Mouse (Mus musculus) forelimb bud, embryonic 11.5 days (tissue): ENCODE results near the gene Irf9.

ENCODE experiments used
- DNase-seq: peaks from one replicate; pipeline ENCODE4 v3.0.0-alpha.2; 2012; ENCODE audit warnings: low read depth, low spot score

The Irf9 gene

DNA sequence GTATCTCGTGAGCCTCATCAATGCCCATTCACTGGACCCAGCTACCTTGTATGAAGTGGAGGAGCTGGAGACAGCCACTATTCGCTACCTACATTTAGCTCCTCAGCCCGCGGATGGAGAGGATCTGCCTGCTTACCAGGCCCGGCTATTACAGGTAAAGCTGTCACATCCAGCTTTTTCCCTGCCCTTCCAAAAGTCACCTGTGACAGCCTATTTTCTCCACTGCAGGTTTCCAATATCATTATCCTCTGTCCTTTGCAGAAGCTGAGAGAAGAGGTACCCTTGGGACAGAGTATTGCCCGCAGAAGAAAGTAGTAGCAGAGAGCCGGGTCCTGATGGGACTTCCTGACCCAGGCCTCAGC, at the start of gene Irf9:
Gene Irf9 (plus strand): TSS at position 301 of the 362 bp plus-strand sequence.
- no peak for DNase-seq

GRCm38 (mm10) chr14:55554635-55555034, 48.7 kb upstream of the Irf9 start:
- no peak for DNase-seq

DNA sequence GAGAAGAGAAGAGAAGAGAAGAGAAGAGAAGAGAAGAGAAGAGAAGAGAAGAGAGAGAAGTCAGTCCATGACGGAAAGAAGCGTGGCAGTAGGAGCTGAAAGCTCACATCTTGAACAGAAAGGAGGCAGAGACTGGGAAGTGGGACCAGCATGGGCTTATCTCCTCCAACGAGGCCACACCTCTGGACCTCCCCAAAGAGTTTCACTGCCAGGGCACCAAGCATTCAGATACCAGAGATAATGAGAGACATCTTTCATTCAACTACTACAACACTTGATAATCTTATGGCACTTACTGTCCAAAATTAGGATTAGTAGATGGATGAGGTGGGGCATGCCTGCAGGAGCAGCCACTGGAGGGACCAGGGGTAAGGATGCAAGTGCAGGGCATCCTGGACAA, 47.6 kb upstream of the Irf9 start:
- DNase-seq: no peak

DNA sequence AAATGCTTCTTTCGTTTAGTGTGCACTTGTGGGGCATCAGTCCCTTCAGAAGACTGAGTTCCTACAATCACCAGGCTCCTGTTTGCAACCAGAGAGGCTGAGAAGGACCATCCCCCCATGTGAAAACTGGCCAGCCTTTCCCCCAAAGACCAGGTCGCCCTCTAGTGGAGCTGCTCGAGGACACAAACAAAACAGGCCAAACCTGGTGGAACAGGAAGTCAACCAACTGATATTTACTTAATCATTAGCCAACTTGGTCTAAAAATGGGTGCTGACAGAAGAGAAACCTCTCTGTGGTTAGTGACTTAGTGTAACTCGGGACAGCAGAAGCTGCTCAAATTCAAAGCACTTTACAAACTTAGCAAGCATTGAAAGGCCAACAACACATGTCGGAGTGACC, 46.4 kb upstream of the Irf9 start:
- DNase-seq: peak; percentile 67

GRCm38 (mm10) chr14:55557587-55557986, 45.8 kb upstream of the Irf9 start:
- no peak for DNase-seq

DNA sequence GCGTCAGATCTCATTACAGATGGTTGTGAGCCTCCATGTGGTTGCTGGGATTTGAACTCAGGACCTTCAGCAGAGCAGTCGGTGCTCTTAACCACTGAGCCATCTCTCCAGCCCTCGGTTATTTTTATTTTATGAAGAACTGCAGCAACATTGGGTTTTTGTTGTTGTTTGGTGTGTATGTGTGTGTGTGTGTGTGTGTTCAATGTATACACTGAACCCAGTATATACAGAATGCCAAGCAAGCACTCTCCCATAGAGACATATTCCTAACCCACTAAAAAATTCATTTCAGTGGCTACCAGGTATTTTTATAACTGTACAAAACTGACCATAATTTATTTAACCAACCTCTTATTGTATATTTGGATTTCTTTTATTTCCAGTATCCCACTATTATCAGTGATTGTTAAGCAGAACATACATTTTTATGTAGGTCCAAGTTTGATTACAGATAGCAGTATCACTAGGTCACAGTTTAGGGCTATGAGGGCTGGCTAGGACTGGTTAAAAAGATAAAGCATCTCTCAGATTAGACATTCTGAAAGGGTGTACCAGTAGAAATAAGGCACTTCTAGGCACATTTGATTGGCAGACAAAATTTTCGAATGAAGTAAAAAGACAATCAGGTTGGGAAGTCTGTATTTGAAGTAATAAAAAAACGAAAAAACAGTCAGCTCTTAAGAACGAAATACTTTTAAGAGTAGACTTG, 44.5 kb upstream of the Irf9 start:
- DNase-seq: no peak

- DNase-seq: peak; percentile 93
Measured at GRCm38 (mm10) chr14:55559799-55560201, 43.6 kb upstream of the Irf9 start, which contains the start of gene Dcaf11. TSS of gene Dcaf11 (plus strand) at chr14:55560006.

DNA sequence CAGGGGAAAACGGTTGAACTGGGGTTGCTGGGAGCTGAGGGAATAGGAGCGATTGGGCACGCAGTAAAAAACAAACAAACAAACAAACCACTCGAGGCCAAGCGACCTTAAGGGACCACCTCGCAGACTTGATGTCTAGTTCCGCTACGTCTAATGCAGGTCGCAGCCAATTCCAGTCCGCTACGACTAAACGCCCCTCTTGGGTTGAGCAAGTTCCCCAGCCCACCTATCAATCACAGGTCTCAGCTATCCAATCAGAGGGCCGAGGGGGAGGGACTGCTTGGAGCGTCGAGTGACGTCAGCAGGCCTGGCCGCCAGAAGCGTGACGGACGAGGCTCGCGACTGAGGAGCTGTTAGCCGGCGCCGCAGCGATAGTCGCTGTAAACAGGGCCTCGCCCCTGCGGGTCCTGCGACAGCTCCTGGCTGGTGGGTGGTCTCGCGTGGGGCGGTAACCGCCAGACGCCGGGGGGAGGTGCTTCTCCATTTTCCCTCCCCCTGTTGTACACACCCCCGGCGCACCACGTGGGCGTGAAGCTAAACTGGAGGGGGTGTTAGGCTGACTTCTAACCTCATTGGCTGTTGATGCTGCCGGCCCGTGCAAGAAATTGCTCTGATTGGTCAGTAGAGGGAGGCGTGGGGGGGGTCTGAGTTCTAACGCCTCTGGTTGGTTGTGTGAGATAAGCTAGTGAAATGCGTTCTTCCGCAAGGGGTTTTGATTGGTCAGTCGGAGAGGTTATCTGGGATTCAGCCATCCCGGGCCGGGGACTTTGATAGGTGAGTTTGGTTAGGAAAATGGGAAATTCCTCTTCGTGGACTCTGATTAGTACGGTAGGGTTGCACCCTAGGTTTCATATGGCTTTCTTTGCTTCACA, 42.9 kb upstream of the Irf9 start, which contains the start of gene A730061H03Rik:
Gene A730061H03Rik (minus strand): TSS at position 205 of the 872 bp plus-strand sequence.
- peak; percentile 99 for DNase-seq

GRCm38 (mm10) chr14:55561860-55562259, 41.5 kb upstream of the Irf9 start:
- DNase-seq: no peak

DNA sequence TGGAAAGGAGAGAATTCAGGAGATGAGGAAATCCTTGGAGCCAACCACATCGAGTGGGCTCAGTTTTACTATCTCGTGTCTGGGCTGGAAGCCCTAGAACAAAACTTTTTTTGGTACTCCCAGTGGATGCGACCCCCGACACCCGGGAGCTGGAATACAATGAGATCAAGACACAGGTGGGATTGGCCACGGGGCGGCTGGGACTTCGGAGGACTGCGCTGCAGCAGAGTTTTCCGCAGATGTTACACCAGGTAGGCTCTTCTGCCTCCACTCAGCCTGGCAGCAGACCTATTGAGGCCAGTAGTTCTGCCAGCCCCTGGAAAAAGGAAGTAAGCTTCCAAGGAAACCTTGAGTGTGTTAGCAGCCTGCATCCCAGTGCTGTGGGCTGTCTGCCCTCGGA, 40.1 kb upstream of the Irf9 start:
- no peak for DNase-seq

DNA sequence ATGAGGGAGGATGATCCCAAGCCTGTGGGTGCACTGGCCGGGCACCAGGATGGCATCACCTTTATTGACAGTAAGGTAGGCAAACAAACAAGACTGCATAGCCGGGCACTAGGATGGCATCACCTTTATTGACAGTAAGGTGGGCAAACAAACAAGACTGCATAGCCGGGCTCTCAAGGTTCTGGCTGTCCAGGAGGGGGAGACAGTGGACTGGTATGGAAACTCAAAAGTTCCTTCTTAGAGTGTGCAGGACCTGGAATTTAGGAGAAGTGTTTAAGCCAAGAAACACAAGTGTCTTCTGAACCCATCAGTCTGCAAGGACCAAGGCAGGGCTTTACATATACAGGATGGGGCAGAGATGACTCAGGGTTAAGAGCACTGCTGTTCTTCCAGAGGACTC, 37.6 kb upstream of the Irf9 start:
- no peak for DNase-seq

- DNase-seq: no peak
Measured at GRCm38 (mm10) chr14:55567496-55567895, 35.9 kb upstream of the Irf9 start.

DNA sequence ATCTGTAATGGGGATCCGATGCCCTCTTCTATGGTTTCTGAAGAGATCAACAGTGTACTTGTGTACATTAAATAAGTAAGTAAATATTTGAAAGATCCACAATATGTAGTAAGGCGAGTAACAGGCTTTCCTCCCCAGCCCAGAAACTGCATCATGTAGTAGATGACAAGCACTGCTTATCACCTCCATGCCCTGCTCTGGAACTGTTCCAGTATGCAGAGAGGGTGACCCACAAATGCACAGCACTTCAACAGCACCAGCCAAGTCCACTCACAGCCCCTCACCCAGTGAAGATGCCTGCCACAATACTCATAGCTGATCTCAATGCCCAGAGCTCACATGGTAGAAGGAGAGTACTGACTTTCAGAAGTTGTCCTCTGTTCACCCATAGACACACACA, 32.8 kb upstream of the Irf9 start:
- no peak for DNase-seq

- no peak for DNase-seq
Measured at GRCm38 (mm10) chr14:55571760-55572159, 31.6 kb upstream of the Irf9 start.

- DNase-seq: no peak
Measured at GRCm38 (mm10) chr14:55575302-55575701, 28.1 kb upstream of the Irf9 start, which contains the start of gene Fitm1. TSS of gene Fitm1 (plus strand) at chr14:55575617.

GRCm38 (mm10) chr14:55575711-55576110, 27.7 kb upstream of the Irf9 start:
- DNase-seq: no peak

DNA sequence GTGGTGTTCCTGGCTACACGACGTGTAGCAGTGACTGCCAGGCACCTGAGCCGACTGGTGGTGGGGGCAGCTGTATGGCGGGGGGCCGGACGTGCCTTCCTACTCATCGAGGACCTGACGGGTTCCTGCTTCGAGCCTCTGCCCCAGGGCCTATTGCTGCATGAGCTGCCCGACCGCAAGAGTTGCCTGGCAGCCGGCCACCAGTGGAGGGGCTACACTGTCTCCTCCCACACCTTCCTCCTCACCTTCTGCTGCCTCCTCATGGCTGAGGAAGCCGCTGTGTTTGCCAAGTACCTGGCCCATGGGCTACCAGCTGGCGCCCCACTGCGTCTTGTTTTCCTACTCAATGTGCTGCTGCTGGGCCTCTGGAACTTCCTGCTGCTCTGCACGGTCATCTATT, 27.0 kb upstream of the Irf9 start:
- DNase-seq: no peak

- peak; percentile 69 for DNase-seq
Measured at GRCm38 (mm10) chr14:55577871-55578667, 25.3 kb upstream of the Irf9 start, which contains the start of gene Psme1. TSS of gene Psme1 (plus strand) at chr14:55578123.

- no peak for DNase-seq
Measured at GRCm38 (mm10) chr14:55578668-55579269, 24.6 kb upstream of the Irf9 start.

GRCm38 (mm10) chr14:55579511-55580496, 23.6 kb upstream of the Irf9 start:
- DNase-seq: no peak
